Mouse (Mus musculus): ENCODE measurements around the gene Lrrc75b. TPM values are rescaled to one million over a fixed set of nuclear protein-coding genes. Genes with fewer than 3 reads are reported as not detected.
"Not testable (repeated sequence)": the region's sequence is repeated elsewhere in the genome, so short reads cannot be mapped to it uniquely, and the experiment has no call there.

Lrrc75b gene
- polyA plus RNA-seq, 1 experiment from 2014 or later = 1.2 TPM

DNA sequence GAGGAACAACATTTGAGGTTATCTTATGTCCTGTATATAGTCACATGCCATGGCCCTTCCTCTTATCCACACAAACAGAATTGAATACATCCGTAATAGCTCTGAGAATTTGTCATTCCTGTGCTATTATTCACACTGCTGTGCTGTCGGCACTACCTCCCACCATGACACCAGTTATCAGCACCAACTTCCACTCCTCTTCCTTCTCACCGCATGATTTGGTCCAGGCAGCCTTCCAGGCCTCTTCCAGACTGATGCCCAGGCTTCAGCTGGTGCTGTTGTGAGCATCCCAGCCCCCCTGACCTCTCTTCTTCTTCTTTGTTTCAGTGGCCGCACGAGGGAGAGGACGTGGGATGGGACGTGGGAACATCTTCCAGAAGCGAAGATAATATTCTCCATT lies 25.2 kb downstream of the Lrrc75b start:
- Histone ChIP-seq H3K27ac (ENCODE audit: low read depth, low read length) (no peak overlapping the region), H3K9ac (ENCODE audit: low read depth, low read length) (no peak overlapping the region), H3K4me3 (ENCODE audit: low read depth, low read length) (no peak overlapping the region), H3K4me2 (replicated peaks; ENCODE audit: low read depth) (no peak overlapping the region), H3K36me3 (ENCODE audit: control insufficient read depth, insufficient read depth) (peaks cover 53% of the 10 kb centered on the region), H3K27me3 (replicated peaks; ENCODE audit: control insufficient read depth, insufficient read depth, low read length) (no peaks in the 10 kb centered on the region), H3K9me3 (ENCODE audit: control insufficient read depth) (no peaks in the 10 kb centered on the region), H3K4me1 (replicated peaks; ENCODE audit: control insufficient read depth, insufficient read depth, low read length) (no peaks in the 10 kb centered on the region)
- no peak for TF ChIP-seq CTCF (IDR thresholded peaks at IDR 0.05; ENCODE audit: low read depth)
- WGBS = 89% methylated on average over 8 of the region's 8 CpGs
- ATAC-seq = no peak

DNA sequence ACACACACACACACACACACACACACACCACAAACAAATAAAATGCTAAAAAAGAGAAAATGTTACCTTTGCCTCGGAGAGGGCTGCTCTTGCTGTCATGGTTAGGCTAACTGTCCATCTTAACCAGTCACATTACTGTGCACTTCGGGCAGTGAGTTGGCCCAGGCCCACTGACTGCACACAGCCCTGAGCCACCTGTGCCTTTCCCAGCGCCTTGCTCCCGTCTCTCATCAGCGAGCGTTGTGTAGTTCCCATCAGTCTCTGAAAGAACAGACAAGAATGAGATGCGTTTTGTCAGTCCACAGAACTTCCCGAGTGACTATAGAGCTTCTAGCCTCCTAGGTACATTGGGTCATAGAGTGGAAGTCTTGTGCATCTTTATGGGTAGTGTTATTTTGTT lies 25.9 kb downstream of the Lrrc75b start:
- Histone ChIP-seq H3K4me3 (ENCODE audit: low read depth, low read length) (no peak overlapping the region), H3K27ac (ENCODE audit: low read depth, low read length) (no peak overlapping the region), H3K27me3 (replicated peaks; ENCODE audit: control insufficient read depth, insufficient read depth, low read length) (no peaks in the 10 kb centered on the region), H3K9ac (ENCODE audit: low read depth, low read length) (no peak overlapping the region), H3K9me3 (ENCODE audit: control insufficient read depth) (no peaks in the 10 kb centered on the region), H3K4me1 (replicated peaks; ENCODE audit: control insufficient read depth, insufficient read depth, low read length) (no peaks in the 10 kb centered on the region), H3K36me3 (ENCODE audit: control insufficient read depth, insufficient read depth) (peaks cover 56% of the 10 kb centered on the region), H3K4me2 (replicated peaks; ENCODE audit: low read depth) (no peak overlapping the region)
- no peak for ATAC-seq
- WGBS = 91% methylated on average over 8 of the region's 8 CpGs
- no peak for TF ChIP-seq CTCF (IDR thresholded peaks at IDR 0.05; ENCODE audit: low read depth)

DNA sequence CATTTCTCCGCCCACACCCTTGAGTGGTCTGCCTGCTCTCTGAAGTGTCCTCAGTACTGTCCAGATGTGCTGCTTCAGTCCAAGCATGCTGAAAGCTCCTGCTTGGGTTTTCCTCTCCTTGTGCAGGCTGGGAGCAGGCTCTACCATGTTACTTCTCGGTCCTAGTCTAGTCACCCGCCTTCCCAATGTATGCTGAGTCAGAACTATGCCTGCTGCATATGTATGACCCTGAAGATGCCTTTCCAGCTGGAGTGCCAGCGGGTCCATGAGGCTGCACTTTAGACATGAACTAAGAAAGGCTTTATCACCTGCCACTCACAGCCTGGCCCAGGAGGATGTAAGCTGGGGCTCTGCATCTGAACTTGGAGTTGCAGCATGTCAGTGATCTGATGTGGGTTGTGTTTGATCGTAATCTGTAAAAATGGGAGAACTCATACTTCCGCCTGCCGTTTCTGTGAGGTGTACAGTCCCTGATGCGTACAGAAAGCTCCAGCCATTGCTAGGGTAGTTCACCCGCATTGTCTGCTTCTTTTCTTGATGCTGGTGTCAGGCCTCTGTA lies 28.5 kb downstream of the Lrrc75b start:
- no peak for TF ChIP-seq CTCF (IDR thresholded peaks at IDR 0.05; ENCODE audit: low read depth)
- no peak for ATAC-seq
- Histone ChIP-seq H3K27ac (ENCODE audit: low read depth, low read length) (no peak overlapping the region), H3K9me3 (ENCODE audit: control insufficient read depth) (no peaks in the 10 kb centered on the region), H3K27me3 (replicated peaks; ENCODE audit: control insufficient read depth, insufficient read depth, low read length) (no peaks in the 10 kb centered on the region), H3K4me3 (ENCODE audit: low read depth, low read length) (no peak overlapping the region), H3K36me3 (ENCODE audit: control insufficient read depth, insufficient read depth) (peaks cover 56% of the 10 kb centered on the region), H3K9ac (ENCODE audit: low read depth, low read length) (no peak overlapping the region), H3K4me2 (replicated peaks; ENCODE audit: low read depth) (no peak overlapping the region), H3K4me1 (replicated peaks; ENCODE audit: control insufficient read depth, insufficient read depth, low read length) (no peaks in the 10 kb centered on the region)
- WGBS = 90% methylated on average over 9 of the region's 9 CpGs

DNA sequence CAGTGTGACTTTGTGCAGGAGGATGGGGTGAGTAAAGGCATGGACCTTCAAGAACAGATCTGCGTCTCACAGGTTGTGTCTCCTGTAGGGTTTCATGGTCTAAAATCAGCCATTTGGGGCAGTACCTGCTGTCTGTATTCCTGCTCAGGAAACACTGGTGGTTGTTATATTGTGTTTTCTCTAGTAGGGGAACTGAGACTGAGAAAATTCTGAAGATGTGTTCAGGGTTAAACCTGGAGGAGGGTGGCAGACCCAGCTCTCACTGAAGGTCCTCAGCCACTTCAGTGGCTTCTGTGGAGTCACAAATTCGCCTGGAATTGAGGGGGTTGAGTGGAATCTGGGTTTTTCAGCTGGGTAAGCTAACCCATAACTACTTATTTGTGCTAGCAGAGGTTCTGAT lies 29.8 kb downstream of the Lrrc75b start:
- no peak overlapping the region for H3K4me3 ChIP-seq (ENCODE audit: low read depth, low read length)
- ATAC-seq = no peak
- H3K4me1 ChIP-seq (replicated peaks; ENCODE audit: control insufficient read depth, insufficient read depth, low read length) = no peaks in the 10 kb centered on the region
- no peak overlapping the region for H3K9ac ChIP-seq (ENCODE audit: low read depth, low read length)
- 86% methylated on average over 2 of the region's 2 CpGs for WGBS
- no peaks in the 10 kb centered on the region for H3K27me3 ChIP-seq (replicated peaks; ENCODE audit: control insufficient read depth, insufficient read depth, low read length)
- no peak for TF ChIP-seq CTCF (IDR thresholded peaks at IDR 0.05; ENCODE audit: low read depth)
- no peak overlapping the region for H3K27ac ChIP-seq (ENCODE audit: low read depth, low read length)
- peaks cover 49% of the 10 kb centered on the region for H3K36me3 ChIP-seq (ENCODE audit: control insufficient read depth, insufficient read depth)
- H3K9me3 ChIP-seq (ENCODE audit: control insufficient read depth) = no peaks in the 10 kb centered on the region
- no peak overlapping the region for H3K4me2 ChIP-seq (replicated peaks; ENCODE audit: low read depth)

DNA sequence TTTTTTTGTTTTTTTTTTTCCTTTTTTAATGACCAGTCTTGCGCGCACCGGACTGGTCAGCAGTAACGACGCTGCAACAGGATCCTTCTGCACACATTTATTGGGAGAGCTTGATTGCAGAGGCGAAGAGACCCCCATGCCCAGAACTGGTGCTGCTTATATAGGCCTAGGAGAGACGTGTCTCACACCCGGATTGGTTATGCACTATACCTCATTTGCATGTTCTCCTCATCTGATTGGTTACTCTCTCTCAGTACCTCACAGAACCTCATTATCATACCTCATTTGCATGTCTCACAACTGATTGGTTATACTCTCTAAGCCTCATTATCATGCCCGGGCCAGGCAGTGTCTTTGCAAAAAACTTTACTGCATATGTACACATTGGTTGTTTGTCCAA lies 34.7 kb downstream of the Lrrc75b start:
- H3K4me1 ChIP-seq (replicated peaks; ENCODE audit: control insufficient read depth, insufficient read depth, low read length); H3K9me3 ChIP-seq (ENCODE audit: control insufficient read depth); H3K27me3 ChIP-seq (replicated peaks; ENCODE audit: control insufficient read depth, insufficient read depth, low read length); H3K4me3 ChIP-seq (ENCODE audit: low read depth, low read length); H3K4me2 ChIP-seq (replicated peaks; ENCODE audit: low read depth); H3K27ac ChIP-seq (ENCODE audit: low read depth, low read length); H3K9ac ChIP-seq (ENCODE audit: low read depth, low read length); ATAC-seq: not testable (repeated sequence)
- H3K36me3 ChIP-seq (ENCODE audit: control insufficient read depth, insufficient read depth) = peaks cover 35% of the 10 kb centered on the region
- 96% methylated on average over 9 of the region's 9 CpGs for WGBS

DNA sequence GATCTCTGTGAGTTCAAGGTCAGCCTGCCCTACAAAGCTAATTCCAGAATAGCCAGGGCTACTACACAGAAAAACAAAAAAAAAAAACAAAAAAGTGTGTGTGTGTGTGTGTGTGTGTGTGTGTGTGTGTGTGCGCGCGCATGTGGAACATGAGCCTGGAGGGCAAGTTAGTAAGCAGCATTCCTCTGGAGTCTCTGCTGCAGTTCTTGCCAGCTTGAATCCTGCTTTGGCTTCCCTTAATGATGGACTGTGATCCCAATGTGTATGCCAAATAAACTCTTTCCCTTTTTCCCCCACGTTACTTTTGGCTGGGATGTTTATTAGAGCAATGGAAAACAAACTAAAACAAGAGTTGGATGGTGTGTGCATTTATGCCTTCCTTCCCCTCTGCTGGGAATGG lies 38.5 kb downstream of the Lrrc75b start:
- 0 out of 2 replicates have a peak, but pooled peaks cover 6% of the 10 kb centered on the region for H3K4me1 ChIP-seq (replicated peaks; ENCODE audit: control insufficient read depth, insufficient read depth, low read length)
- no peak overlapping the region for H3K9ac ChIP-seq (ENCODE audit: low read depth, low read length)
- H3K27me3 ChIP-seq (replicated peaks; ENCODE audit: control insufficient read depth, insufficient read depth, low read length) = no peaks in the 10 kb centered on the region
- no peak for TF ChIP-seq CTCF (IDR thresholded peaks at IDR 0.05; ENCODE audit: low read depth)
- peaks cover 40% of the 10 kb centered on the region for H3K36me3 ChIP-seq (ENCODE audit: control insufficient read depth, insufficient read depth)
- H3K9me3 ChIP-seq (ENCODE audit: control insufficient read depth) = no peaks in the 10 kb centered on the region
- no peak for ATAC-seq
- 81% methylated on average over 4 of the region's 4 CpGs for WGBS
- no peak overlapping the region for H3K4me3 ChIP-seq (ENCODE audit: low read depth, low read length)
- no peak overlapping the region; the same call in 1 of the 2 replicates for H3K27ac ChIP-seq (ENCODE audit: low read depth, low read length)
- no peak overlapping the region for H3K4me2 ChIP-seq (replicated peaks; ENCODE audit: low read depth)

DNA sequence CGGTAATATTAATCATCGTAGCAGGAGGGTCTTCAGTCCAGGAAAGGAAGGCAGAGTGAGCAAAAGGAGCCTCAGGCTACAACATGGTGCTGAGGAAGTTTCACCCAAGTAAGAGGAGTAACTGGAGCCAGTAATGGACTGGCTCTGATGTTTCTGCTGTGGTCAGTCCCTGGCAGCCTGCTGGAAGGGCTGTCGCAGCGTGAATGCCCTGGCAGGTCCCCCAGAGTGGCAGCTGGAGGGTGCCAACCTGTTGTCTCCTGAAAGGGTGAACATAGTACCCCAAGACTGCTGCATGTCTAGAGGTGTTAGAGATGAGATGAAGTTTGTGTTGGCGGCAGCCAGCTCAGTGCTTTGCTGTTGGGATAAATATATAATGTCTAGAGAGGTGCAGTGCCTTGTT lies 39.5 kb downstream of the Lrrc75b start:
- H3K27ac ChIP-seq (ENCODE audit: low read depth, low read length) = no peak overlapping the region
- no peak overlapping the region for H3K9ac ChIP-seq (ENCODE audit: low read depth, low read length)
- TF ChIP-seq CTCF (IDR thresholded peaks at IDR 0.05; ENCODE audit: low read depth) = no peak
- WGBS = 91% methylated on average over 5 of the region's 5 CpGs
- H3K4me2 ChIP-seq (replicated peaks; ENCODE audit: low read depth) = no peak overlapping the region
- ATAC-seq = no peak
- no peak overlapping the region for H3K4me3 ChIP-seq (ENCODE audit: low read depth, low read length)
- no peaks in the 10 kb centered on the region for H3K27me3 ChIP-seq (replicated peaks; ENCODE audit: control insufficient read depth, insufficient read depth, low read length)
- no peaks in the 10 kb centered on the region for H3K9me3 ChIP-seq (ENCODE audit: control insufficient read depth)
- H3K4me1 ChIP-seq (replicated peaks; ENCODE audit: control insufficient read depth, insufficient read depth, low read length) = 0 out of 2 replicates have a peak, but pooled peaks cover 6% of the 10 kb centered on the region
- H3K36me3 ChIP-seq (ENCODE audit: control insufficient read depth, insufficient read depth) = peaks cover 34% of the 10 kb centered on the region; the same call in 1 of the 2 replicates
